Mouse (Mus musculus) intestine, embryonic 14.5 days (tissue): ENCODE data around the gene Zbtb32. TPM values are rescaled to one million over a fixed set of nuclear protein-coding genes. Genes with fewer than 3 reads are reported as not detected.
A peak's percentile ranks its signal among the peaks of the same experiment; 100 is the strongest.

Experiments
- ATAC-seq: fragments of 200-750 bp; cut with Nextera tagmentation; replicated peaks from 2 replicates; pipeline ENCODE4 v1.8.0; 2017; ENCODE audit warnings: low read depth, moderate number of reproducible peaks, moderate TSS enrichment, moderate library complexity; ENCODE audit not compliant: low FRiP score, low TSS enrichment
- DNase-seq: peaks from one replicate; pipeline ENCODE4 v3.0.0-alpha.2; 2018; ENCODE audit warnings: low spot score
- H3K27ac ChIP-seq: fragments of 300-500 bp; sonication (generic); 2 replicates; pipeline ENCODE4 v1.5.1; 2014; ENCODE audit warnings: low read depth, mild to moderate bottlenecking, control low read depth
- H3K27me3 ChIP-seq: fragments of 300-500 bp; sonication (generic); replicated peaks from 2 replicates; pipeline ENCODE4 v1.6.1; 2014; ENCODE audit warnings: low read length, control low read depth; ENCODE audit not compliant: control insufficient read depth, insufficient read depth
- H3K36me3 ChIP-seq: fragments of 300-500 bp; sonication (generic); 2 replicates; pipeline ENCODE4 v1.6.1; 2014; ENCODE audit warnings: low read length, control low read depth; ENCODE audit not compliant: control insufficient read depth, insufficient read depth
- H3K4me1 ChIP-seq: fragments of 300-500 bp; sonication (generic); replicated peaks from 2 replicates; pipeline ENCODE4 v1.6.1; 2014; ENCODE audit warnings: low read length, control low read depth, mixed read lengths; ENCODE audit not compliant: control insufficient read depth, insufficient read depth
- H3K4me2 ChIP-seq: fragments of 300-500 bp; sonication (generic); 2 replicates; pipeline ENCODE4 v1.6.1; 2014; ENCODE audit warnings: low read length
- H3K4me3 ChIP-seq: fragments of 300-500 bp; sonication (generic); 2 replicates; pipeline ENCODE4 v1.5.1; 2014; ENCODE audit warnings: low read depth, low read length, control low read depth, mixed read lengths
- H3K9ac ChIP-seq: fragments of 300-500 bp; sonication (generic); 2 replicates; pipeline ENCODE4 v1.6.1; 2014; ENCODE audit warnings: mild to moderate bottlenecking, low read length
- H3K9me3 ChIP-seq: fragments of 300-500 bp; sonication (generic); 2 replicates; pipeline ENCODE4 v1.6.1; 2016; ENCODE audit warnings: low read length, control low read depth; ENCODE audit not compliant: control insufficient read depth
- WGBS: fragments of 180-500 bp; shearing (Covaris S2); extraction: QIAGEN DNeasy Blood & Tissue Kit; methylation state at CpG from one replicate; pipeline ENCODE4 v1.1.7; 2014; 5-methylcytosine and 5-hydroxymethylcytosine counted together
- microRNA-seq: library from miRNA; unstranded; fragments of <30 nt; microRNA quantifications from one replicate; pipeline ENCODE4, GENCODE M21; 2016
- polyA plus RNA-seq: library from polyadenylated mRNA; unstranded; fragments of >200 nt; fragmentation: Nextera tagmentation; extraction: Ambion mirVana; gene quantifications from 2 replicates; pipeline ENCODE4 v1.2.1, GENCODE M21; 2014

The Zbtb32 gene
- polyA plus RNA-seq, 1 experiment from 2014 or later, result 0.83 TPM

DNA sequence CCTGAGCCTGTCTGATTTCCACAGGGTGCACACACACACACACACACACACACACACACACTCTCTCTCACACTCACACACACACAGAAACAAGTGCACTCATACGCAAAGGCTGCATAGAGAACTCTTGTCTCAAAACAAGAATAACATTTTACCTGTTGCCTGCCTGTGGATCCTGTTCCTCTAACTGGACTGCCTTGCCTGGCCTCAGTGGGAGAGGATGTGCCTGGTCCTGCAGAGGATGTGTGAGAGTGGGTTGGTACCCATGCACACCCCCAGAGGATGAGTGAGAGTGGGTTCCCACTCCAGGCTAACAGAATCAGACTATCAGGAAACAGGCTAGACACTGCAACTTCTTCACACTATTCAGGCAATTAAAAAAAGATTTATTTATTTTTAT, 48.1 kb downstream of the Zbtb32 start:
- Histone ChIP-seq H3K4me1 (peaks cover 8% of the 10 kb centered on the region), H3K9me3 (no peaks in the 10 kb centered on the region), H3K36me3 (peaks cover 34% of the 10 kb centered on the region), H3K27ac (no peak overlapping the region), H3K9ac (no peak overlapping the region), H3K27me3 (no peaks in the 10 kb centered on the region), H3K4me3 (no peak overlapping the region), H3K4me2 (no peak overlapping the region)
- ATAC-seq (no peak), DNase-seq (no peak)
- 96% methylated on average over 1 of the region's 1 CpGs for WGBS

DNA sequence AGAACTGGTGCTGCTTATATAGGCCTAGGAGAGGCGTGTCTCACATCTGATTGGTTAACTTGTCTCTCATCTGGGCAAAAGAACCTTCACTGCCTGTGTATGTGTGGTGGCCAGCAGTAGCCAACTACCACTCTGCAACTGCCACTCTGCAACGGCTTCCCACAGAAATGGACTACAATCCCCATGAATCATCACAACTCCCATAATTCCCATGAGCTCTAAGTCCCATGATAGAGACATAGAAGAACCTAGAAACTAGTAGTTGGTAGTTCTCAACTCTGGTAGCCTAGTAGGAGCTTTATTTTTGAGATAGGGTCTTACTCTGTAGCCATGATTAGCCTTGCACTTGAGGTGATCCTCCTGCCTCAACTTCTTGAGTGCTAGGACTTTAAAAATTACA, 48.8 kb downstream of the Zbtb32 start:
- Histone ChIP-seq H3K4me1 (peaks cover 8% of the 10 kb centered on the region), H3K4me2 (no peak overlapping the region), H3K4me3 (no peak overlapping the region), H3K9me3 (no peaks in the 10 kb centered on the region), H3K36me3 (peaks cover 32% of the 10 kb centered on the region), H3K9ac (no peak overlapping the region), H3K27me3 (no peaks in the 10 kb centered on the region), H3K27ac (no peak overlapping the region)
- 92% methylated on average over 2 of the region's 2 CpGs for WGBS
- ATAC-seq, result no peak
- no peak for DNase-seq

DNA sequence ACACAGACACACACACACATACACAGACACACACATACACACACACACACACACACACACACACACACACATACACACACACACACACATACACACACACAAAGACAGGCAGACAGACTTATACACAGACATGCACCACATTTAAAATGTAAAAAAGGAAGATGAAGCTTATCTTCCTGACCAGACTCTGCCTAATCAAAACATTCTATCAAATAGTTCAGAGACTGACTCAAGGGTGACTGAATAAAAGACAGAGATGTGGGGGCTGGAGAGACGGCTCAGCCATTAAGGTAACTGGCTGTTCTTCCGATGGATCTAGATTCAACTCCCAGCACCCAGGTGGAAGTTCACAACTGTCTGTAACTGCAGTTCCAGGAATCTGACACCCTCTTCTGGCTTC, 54.4 kb downstream of the Zbtb32 start:
- H3K4me2 ChIP-seq, result no peak overlapping the region
- H3K9me3 ChIP-seq, result no peaks in the 10 kb centered on the region
- H3K36me3 ChIP-seq, result peaks cover 65% of the 10 kb centered on the region
- no peaks in the 10 kb centered on the region for H3K27me3 ChIP-seq
- no peak overlapping the region for H3K4me3 ChIP-seq
- ATAC-seq (no peak), DNase-seq (no peak)
- H3K4me1 ChIP-seq, result no peaks in the 10 kb centered on the region
- H3K27ac ChIP-seq, result no peak overlapping the region
- no peak overlapping the region for H3K9ac ChIP-seq
- 94% methylated on average over 2 of the region's 2 CpGs for WGBS

DNA sequence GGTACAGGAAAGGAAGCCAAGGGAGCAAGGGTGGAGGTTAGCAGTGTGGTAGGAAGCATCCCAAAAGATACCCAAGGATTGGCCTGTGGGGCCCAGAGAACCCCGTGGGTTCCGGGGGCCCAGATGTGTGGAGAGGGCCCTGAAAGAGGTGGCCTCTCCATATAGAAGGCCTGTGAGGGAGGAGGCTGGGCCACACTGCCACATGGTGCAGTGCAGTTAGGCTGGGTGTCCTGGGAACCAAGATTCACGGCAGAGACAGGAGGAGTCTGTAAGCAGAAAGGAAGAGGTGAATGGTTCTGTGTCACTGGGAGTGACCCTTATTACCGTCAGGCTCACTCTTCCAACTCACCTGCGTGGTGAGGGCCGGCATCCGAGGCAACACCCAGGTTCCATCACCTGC, 58.1 kb downstream of the Zbtb32 start:
- Histone ChIP-seq H3K4me1 (0 out of 2 replicates have a peak, but pooled peaks cover under 1% of the 10 kb centered on the region), H3K9me3 (no peaks in the 10 kb centered on the region), H3K9ac (no peak overlapping the region), H3K4me3 (no peak overlapping the region), H3K4me2 (no peak overlapping the region), H3K27ac (no peak overlapping the region), H3K27me3 (no peaks in the 10 kb centered on the region), H3K36me3 (peaks cover 49% of the 10 kb centered on the region)
- WGBS, result 92% methylated on average over 7 of the region's 7 CpGs
- no peak for ATAC-seq
- no peak for DNase-seq

Small RNAs within 50 kb of the gene (microRNA-seq; reads per million reads assigned to microRNA genes)
- 1.9 reads per million, percentile 21 among the genes with 10 or more reads in this experiment for gene Gm38670
- gene Mir3569, result not detected

Other genes starting within 250 kb of the Zbtb32 start
- gene Lrfn3, start 236.1 kb downstream of the Zbtb32 start, polyA plus RNA-seq, result 4.4 and 4.5 TPM in 2 replicates
- 53.7 and 54.7 TPM in 2 replicates for gene Tyrobp, start 185.1 kb downstream of the Zbtb32 start, polyA plus RNA-seq
- gene Hcst, start 179.1 kb downstream of the Zbtb32 start, polyA plus RNA-seq, result 1.6 and 2.1 TPM in 2 replicates
- 2.3 and 3.2 TPM in 2 replicates for gene Nfkbid, start 177.2 kb downstream of the Zbtb32 start, polyA plus RNA-seq
- gene Aplp1, start 153.4 kb downstream of the Zbtb32 start, polyA plus RNA-seq, result 37.9 and 43.0 TPM in 2 replicates
- 0.13 and 2.9 TPM in 2 replicates for gene Kirrel2, start 141.2 kb downstream of the Zbtb32 start, polyA plus RNA-seq
- gene Nphs1, start 140.6 kb downstream of the Zbtb32 start, polyA plus RNA-seq, result 0.15 and 1.3 TPM in 2 replicates
- gene Prodh2, start 105.3 kb downstream of the Zbtb32 start, polyA plus RNA-seq, result 1.3 TPM in 2 replicates
- 10.7 and 11.9 TPM in 2 replicates for gene Arhgap33, start 63.8 kb downstream of the Zbtb32 start, polyA plus RNA-seq
- gene Hspb6, start 46.7 kb downstream of the Zbtb32 start, polyA plus RNA-seq, result 45.0 and 48.5 TPM in 2 replicates
- gene Proser3, start 46.6 kb downstream of the Zbtb32 start, polyA plus RNA-seq, result 15.2 and 15.7 TPM in 2 replicates
- gene Lin37, start 39.1 kb downstream of the Zbtb32 start, polyA plus RNA-seq, result 36.9 and 38.5 TPM in 2 replicates
- gene U2af1l4, start 35.6 kb downstream of the Zbtb32 start, polyA plus RNA-seq, result 92.3 and 94.5 TPM in 2 replicates
- gene Gm49396, start 35.6 kb downstream of the Zbtb32 start, polyA plus RNA-seq, result 7.7 and 9.1 TPM in 2 replicates
- gene Psenen, start 35.3 kb downstream of the Zbtb32 start, polyA plus RNA-seq, result 119 and 125 TPM in 2 replicates
- 3.3 and 3.5 TPM in 2 replicates for gene Igflr1, start 33.5 kb downstream of the Zbtb32 start, polyA plus RNA-seq
- gene Kmt2b, start 10.2 kb downstream of the Zbtb32 start, polyA plus RNA-seq, result 12.8 and 13.0 TPM in 2 replicates
- gene Upk1a, start 13.9 kb upstream of the Zbtb32 start, polyA plus RNA-seq, result 12.1 and 15.3 TPM in 2 replicates
- 1,084 and 1,229 TPM in 2 replicates for gene Cox6b1, start 27.2 kb upstream of the Zbtb32 start, polyA plus RNA-seq
- not detected in 2 replicates for gene Etv2, start 36.9 kb upstream of the Zbtb32 start, polyA plus RNA-seq
- 96.4 and 101 TPM in 2 replicates for gene Rbm42, start 51.4 kb upstream of the Zbtb32 start, polyA plus RNA-seq
- 48.7 and 49.5 TPM in 2 replicates for gene Haus5, start 66.1 kb upstream of the Zbtb32 start, polyA plus RNA-seq
- gene Pmis2, start 72.7 kb upstream of the Zbtb32 start, polyA plus RNA-seq, result not detected in 2 replicates
- 1.4 TPM in 2 replicates for gene 2200002J24Rik, start 100.0 kb upstream of the Zbtb32 start, polyA plus RNA-seq
- 1.0 and 2.2 TPM in 2 replicates for gene Atp4a, start 113.3 kb upstream of the Zbtb32 start, polyA plus RNA-seq
- 213 and 238 TPM in 2 replicates for gene Tmem147, start 130.6 kb upstream of the Zbtb32 start, polyA plus RNA-seq
- 0.51 TPM in 1 of 2 replicates, not detected in the other for gene Gapdhs, start 144.8 kb upstream of the Zbtb32 start, polyA plus RNA-seq
- gene Sbsn, start 152.6 kb upstream of the Zbtb32 start, polyA plus RNA-seq, result 1.5 and 2.7 TPM in 2 replicates
- gene Dmkn, start 164.8 kb upstream of the Zbtb32 start, polyA plus RNA-seq, result 0.61 and 1.3 TPM in 2 replicates
- gene Krtdap, start 189.0 kb upstream of the Zbtb32 start, polyA plus RNA-seq, result 0.80 and 0.86 TPM in 2 replicates
- 2.4 and 5.9 TPM in 2 replicates for gene Ffar2, start 224.9 kb upstream of the Zbtb32 start, polyA plus RNA-seq